Mouse (Mus musculus) lung, postnatal 0 days (tissue): Measurements from ENCODE around the gene Spn.

Source experiments
- CTCF ChIP-seq: IDR thresholded peaks from 2 replicates; pipeline ENCODE4 v1.5.1; 2016; ENCODE audit warnings: antibody characterized with exemption, mild to moderate bottlenecking
- EP300 ChIP-seq: IDR thresholded peaks from 2 replicates; pipeline ENCODE4 v1.6.1; 2016; ENCODE audit warnings: antibody characterized with exemption, mild to moderate bottlenecking, control low read depth

DNA sequence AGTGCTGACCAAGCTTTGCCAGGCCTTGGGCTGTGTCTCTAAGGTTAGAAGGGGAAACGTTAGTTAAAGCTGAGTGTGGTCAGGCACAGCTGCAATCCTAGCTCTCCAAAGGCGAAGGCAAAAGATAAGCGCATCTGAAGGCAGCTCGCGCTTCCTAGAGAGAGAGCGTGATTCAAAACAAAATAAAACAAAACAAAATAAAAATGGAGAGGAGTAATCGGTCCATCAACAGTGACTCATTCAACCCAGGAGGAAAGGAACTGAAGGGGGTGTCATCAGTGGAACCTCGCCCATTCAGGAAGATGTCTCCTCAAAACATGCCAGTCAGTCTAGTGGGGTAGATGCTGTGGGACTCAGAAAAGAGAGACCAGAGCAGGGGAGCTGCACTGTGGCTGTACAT, 55.4 kb downstream of the Spn start:
- TF ChIP-seq CTCF (no peak), EP300 (no peak)
